Mouse (Mus musculus): ENCODE measurements around the gene Fbxl18.
A peak's percentile ranks its signal among the peaks of the same experiment; 100 is the strongest.

Fbxl18 gene

GRCm38 (mm10) chr5:142894918-142895613 lies at the start of gene Fbxl18:
TSS of gene Fbxl18 (minus strand) at chr5:142895421.
- DNase-seq (ENCODE audit: low read depth, low spot score), result peak; percentile 90

DNA sequence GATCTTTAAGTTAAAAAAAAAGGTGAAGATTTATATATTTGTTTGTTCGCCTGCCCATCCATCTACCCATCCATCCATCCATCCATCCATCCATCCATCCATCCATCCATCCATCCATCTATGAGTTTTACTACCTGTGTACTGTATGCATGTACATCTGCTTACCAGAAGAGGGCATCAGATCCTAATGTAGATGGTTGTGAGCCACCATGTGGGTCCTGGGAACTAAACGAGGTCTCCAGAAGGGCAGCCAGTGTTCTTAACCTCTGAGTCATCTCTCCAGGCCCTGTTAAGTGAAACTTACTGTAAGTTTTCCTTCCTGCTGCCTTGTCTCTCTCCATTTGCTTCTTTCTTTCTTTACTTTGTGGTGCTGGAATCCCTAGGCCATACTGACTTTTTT lies 45.2 kb upstream of the Fbxl18 start:
- DNase-seq (ENCODE audit: low read depth, low spot score), result peak; percentile 87

- DNase-seq (ENCODE audit: low read depth, low spot score), result peak; percentile 97
Measured at GRCm38 (mm10) chr5:142937956-142938727, 42.9 kb upstream of the Fbxl18 start.

DNA sequence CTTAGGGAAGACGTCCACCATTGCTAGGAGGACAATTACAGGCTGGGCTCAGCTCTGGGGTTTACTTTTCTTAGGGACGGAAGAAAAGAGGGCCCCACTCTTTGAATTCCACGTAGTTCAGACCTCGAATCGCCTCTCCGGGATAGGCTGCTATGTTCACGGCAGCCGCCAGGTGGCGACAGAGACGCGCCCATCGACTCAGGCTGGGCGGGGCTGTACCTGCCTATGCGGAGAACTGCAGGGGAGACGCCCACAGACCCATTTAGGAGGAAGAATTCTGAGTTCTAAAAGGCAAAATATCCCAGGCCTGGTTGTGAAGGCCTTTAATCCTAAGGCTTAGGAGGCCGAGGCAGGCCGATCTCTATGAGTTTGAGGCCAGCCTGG lies 41.1 kb upstream of the Fbxl18 start:
- peak; percentile 83 for DNase-seq (ENCODE audit: low read depth, low spot score)

GRCm38 (mm10) chr5:142935642-142936335 lies 40.6 kb upstream of the Fbxl18 start:
- peak; percentile 95 for DNase-seq (ENCODE audit: low read depth, low spot score)

DNA sequence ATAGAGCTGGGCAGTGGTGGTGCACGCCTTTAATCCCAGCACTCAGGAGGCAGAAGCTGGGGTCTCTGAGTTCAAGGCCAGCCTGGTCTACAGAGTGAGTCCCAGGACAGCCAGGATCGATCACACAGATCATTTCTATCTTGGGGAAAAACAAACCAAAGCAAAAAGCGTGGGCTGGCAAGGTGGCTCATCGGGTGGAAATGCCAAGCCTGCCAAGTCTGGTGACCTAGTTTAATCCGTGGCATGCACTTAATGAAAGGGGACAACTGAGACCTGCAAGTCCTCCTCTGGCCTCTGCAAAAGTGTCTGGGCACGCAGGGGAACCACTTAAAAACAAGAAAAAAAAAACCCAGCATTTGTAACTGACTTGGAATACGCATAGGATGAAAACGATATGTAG lies 37.5 kb upstream of the Fbxl18 start:
- no peak for DNase-seq (ENCODE audit: low read depth, low spot score)

DNA sequence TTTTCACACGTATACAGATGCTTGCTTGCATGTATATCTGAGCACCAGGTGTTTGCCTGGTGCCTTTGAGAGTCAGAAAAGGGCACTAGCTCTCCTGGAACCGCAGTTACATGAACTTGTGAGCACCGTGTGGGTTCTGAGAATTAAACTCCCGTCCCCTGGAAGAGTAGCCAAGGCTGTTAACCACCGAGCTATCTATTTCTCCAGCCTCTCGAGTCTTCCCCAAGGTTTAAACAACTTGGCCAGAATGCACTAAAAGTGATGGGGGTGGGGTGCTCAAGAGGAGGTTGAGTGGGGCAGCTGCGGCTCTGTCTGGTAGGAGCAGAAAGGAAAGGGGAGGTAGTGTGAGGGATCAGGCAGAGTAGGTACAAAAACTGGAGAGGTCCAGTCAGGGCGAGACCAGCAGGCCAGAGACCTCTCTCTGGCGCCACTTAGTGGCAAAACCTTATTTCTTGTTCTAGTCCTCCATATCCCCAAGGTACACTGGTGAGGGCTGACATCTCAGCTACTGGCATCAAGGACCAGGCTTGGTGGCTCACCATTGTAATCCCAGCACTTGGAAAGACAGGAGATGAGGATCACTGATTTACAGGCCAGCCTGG lies 37.0 kb upstream of the Fbxl18 start:
- peak; percentile 81 for DNase-seq (ENCODE audit: low read depth, low spot score)

GRCm38 (mm10) chr5:142931241-142931745 lies 36.1 kb upstream of the Fbxl18 start:
- DNase-seq (ENCODE audit: low read depth, low spot score), result no peak

GRCm38 (mm10) chr5:142929400-142929752 lies 34.2 kb upstream of the Fbxl18 start:
- DNase-seq (ENCODE audit: low read depth, low spot score), result peak; percentile 88

DNA sequence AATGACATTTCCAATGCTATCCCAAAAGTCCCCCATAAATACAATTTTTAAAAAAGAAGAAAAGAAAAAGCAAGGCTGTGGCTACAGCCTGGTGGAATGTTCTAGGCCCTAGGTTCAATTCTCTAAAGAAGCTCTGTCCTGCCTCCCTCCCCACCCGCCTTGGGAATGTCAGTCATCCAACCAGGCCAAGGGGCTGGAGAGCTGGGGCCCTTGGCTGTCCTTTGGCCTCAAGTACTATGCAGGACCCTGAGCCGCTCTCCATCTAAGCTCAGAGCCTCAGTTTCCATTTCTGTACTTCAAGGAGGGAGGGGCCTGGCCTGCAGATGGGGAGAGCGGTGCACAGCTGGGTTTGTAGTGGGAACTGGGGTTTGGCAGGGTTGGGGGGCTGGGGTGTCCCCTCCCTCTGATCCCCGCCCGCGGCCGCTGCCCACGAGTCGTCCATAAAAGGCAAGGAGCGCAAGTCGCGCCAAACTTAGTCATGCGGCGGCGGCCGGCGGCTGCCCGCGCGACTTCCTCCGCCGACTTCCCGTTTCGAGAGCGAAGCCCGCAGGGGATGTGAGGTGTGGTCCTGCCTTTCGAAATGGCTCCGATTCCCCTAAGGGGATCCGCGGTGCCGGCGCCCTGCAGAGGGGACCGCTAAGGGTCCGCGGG lies 33.7 kb upstream of the Fbxl18 start:
- peak; percentile 85 for DNase-seq (ENCODE audit: low read depth, low spot score)

- DNase-seq (ENCODE audit: low read depth, low spot score), result peak; percentile 93
Measured at GRCm38 (mm10) chr5:142927341-142927930, 32.2 kb upstream of the Fbxl18 start.

DNA sequence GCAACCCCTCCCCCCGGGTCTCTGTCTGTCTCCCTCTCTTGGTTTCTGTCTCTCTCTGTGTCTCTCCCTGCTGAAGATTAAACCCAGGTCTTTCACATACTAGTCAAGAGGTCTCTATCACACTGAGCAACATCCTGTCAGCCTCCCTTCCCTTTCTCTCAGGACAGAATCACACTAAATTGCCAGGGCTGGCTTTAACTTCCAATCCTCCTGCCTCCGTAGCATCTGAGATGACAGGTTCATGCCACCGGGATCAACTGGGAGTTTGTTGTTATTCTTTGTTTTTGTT lies 31.7 kb upstream of the Fbxl18 start:
- peak; percentile 54 for DNase-seq (ENCODE audit: low read depth, low spot score)

- peak; percentile 88 for DNase-seq (ENCODE audit: low read depth, low spot score)
Measured at GRCm38 (mm10) chr5:142926204-142926939, 31.2 kb upstream of the Fbxl18 start.

GRCm38 (mm10) chr5:142924336-142924959 lies 29.2 kb upstream of the Fbxl18 start:
- peak; percentile 99 for DNase-seq (ENCODE audit: low read depth, low spot score)

DNA sequence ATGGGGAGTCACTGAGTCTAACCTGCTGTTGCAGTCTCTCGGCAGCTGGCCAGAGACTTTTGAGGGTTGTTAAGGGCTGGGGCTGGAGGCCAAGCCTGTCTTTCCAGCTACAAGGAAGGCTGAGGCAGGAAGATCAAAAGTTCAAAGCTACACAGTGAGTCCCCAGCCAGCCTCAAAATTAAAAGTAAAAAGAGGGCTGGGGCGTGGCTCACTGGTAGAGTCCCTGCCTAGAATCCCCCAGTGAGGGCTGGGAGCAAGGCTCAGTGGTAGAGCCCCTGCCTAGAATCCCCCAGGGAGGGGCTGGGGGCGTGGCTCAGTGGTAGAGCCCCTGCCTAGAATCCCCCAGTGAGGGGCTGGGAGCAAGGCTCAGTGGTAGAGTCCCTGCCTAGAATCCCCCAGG lies 28.6 kb upstream of the Fbxl18 start:
- peak; percentile 98 for DNase-seq (ENCODE audit: low read depth, low spot score)

- no peak for DNase-seq (ENCODE audit: low read depth, low spot score)
Measured at GRCm38 (mm10) chr5:142922251-142922650, 27.0 kb upstream of the Fbxl18 start.

DNA sequence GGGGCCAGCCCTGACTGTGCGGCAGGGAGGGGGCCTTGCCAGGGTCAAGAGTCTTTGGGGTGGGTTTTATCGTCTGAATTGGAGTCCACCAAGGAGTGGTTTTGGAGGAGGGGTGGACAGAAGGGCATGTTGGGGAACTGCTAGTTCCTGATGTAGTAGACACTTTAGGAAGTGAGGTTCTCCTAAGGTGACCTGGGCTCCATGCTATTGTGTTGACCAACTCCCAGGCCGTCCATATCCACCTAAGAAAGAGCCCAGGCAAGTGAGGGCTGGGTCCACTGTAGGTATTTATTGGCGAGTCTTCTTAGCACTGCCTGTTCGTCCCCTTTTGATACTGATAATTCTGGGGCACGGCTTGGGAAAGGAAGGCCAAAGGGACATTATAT lies 25.8 kb upstream of the Fbxl18 start:
- DNase-seq (ENCODE audit: low read depth, low spot score), result no peak

DNA sequence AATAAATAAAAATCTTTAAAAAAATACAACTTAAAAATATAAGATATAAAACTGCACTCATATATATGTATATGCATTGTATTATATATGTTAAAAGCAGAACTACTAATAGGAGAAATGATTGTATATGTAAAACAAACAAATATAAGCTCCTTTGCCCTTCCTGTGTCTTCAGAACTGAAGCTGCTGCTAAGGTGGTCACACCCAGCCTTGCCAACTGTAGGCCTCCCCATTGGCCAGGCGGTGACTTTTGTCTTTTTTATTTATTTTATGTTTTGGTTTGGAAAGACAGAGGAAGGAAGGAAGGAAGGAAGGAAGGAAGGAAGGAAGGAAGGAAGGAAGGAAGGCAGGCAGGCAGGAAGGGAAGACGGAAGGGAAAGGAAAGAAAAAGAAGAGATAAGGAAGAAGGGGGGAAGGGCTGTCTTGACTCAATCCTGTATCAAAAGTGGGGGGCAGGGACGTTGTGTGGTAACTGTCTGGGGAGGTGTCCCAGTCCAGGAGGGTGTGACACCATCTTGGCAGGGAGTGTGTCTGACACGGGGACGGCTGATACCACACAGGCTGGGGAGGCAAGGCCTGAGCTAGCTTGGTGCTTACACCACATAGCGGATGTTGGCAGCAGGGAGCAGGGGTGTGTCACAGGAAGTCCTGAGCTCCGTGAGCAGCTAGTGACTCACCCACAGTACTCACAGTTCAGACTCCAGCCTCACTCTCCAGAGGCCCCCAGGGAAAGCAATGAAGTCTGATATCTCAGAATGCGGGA lies 25.3 kb upstream of the Fbxl18 start:
- DNase-seq (ENCODE audit: low read depth, low spot score), result peak; percentile 96

- peak; percentile 47 for DNase-seq (ENCODE audit: low read depth, low spot score)
Measured at GRCm38 (mm10) chr5:142917402-142917801, 22.2 kb upstream of the Fbxl18 start.

Data from R1 (cell line).